Mouse (Mus musculus) large intestine, adult 2 months (tissue): ENCODE results near the gene Noxa1. TPM values are rescaled to one million over a fixed set of nuclear protein-coding genes. Genes with fewer than 3 reads are reported as not detected.

Experiments
- DNase-seq: peaks from one replicate; pipeline ENCODE4 v3.0.0-alpha.2; 2012; ENCODE audit warnings: low read depth, low spot score
- WGBS: fragments of 180-500 bp; shearing (Covaris S2); methylation state at CpG from one replicate; pipeline ENCODE4 v1.1.7; 2018; 5-methylcytosine and 5-hydroxymethylcytosine counted together
- polyA plus RNA-seq: library from polyadenylated mRNA; depleted of rRNA; stranded (reverse); fragments of >200 nt; gene quantifications from 2 replicates; pipeline ENCODE4 v1.2.3, GENCODE M21; 2012

The Noxa1 gene
- polyA plus RNA-seq, 1 experiment, result 46.9 TPM

DNA sequence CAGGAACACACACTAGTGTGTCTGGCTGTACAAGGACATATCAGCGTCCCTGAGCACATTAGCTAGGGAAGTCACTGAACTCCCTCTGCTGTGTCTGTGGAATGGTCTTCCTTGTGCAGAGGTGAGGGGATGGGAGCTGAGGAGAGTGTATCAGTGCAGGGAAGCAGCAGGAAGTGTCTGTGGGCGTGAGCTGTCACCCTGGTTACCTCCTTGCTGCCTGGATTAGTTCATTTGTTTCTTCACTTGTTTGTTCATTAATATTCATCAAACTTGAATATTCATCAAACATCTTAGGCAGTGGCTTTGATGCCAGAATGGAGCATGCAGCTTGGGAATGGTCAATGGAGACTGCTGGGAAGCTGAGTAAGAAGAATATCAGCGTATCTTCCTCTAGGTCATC is 4.8 kb upstream of the Noxa1 start:
- 89% methylated on average over 3 of the region's 3 CpGs for WGBS
- DNase-seq, result no peak

DNA sequence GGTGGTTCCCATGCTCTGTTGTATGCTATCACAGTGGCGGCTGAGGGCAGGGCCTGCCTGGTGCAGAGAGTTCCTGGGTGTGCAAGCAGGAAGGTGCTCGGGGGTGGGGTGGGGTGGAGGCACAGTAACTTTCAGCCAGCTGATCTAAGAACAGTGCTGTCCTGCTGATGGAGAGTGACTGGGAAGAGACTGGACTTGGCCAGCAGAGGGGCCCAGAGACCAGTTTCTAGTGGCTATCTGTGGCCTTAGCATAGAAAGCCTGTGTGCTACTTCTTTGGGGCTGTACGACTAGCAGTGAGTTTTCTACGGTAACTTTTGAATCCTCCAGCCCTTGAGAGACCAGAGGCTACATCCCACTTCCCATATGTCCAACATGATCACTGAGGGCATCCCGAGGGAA is 4.0 kb upstream of the Noxa1 start:
- no peak for DNase-seq

DNA sequence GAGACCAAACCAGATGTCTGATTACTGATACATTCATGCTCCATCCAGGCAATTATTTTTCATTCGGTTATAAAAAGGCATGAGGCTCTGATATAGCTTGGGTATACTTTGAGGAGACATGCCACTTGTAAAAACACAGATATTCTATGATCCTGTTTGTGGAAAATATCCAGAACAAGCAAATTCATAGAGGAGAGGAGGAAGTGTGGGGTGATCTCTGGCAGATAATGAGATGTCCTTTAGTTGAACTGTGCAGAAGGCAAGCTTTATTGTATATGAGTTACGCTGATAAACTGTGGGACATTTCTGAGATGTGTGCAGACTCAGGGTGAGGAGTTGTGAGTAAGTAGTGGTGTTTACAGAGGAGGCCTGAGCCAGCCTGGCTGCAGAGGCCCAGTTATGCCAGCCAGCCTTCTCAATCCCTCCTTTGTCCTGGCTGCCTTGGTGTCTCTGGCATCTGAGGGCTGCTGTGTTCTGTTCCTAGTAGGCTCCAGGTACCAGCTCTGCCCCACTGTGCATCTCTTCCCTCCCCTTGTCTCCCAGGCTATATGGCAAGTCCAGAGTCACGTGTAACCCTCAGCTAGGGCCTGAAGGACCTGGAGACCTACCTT is 3.2 kb upstream of the Noxa1 start:
- 49% methylated on average over 3 of the region's 3 CpGs for WGBS
- no peak for DNase-seq

More for the DNA sequence above, 4.0 kb upstream of the Noxa1 start:
- 43% methylated on average over 5 of the region's 5 CpGs for WGBS

DNA sequence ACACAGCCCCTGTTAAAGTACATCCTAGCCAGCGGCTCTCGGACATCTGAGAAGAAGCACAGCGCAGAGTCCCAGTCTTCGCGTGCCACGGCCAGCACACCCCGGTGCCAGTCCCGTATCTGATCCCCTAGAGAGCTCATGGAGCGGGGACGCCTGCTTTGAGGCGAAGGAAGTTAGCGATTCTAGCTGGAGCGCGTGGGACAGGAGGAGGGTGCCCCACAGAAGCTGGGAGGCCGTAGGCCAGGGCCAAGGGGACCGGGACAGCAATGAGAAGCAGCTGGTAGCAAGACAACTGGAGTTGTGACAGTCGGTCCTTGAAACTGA is 202 bp downstream of the Noxa1 start:
- no peak for DNase-seq
- 23% methylated on average over 17 of the region's 17 CpGs for WGBS

DNA sequence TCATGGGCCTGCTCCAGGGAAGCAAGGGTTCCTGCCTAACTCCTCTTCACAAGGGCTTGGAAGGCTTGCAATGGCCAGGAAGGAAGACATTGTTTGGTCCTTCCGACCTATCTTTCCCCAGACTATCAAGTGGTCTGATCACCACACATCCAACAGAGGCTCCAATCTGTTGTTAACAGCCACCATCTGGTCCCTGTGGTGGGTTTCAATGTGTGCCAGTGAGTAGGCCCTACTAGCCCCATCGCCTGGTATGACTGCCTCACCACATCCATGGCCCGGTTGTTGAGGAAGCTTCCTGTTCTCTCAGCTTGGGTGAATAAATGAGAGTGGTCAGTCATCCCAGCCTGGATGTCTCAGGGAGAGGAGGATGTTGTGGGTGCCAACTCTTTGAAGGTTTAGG is 6.3 kb downstream of the Noxa1 start:
- 84% methylated on average over 3 of the region's 3 CpGs for WGBS
- no peak for DNase-seq

DNA sequence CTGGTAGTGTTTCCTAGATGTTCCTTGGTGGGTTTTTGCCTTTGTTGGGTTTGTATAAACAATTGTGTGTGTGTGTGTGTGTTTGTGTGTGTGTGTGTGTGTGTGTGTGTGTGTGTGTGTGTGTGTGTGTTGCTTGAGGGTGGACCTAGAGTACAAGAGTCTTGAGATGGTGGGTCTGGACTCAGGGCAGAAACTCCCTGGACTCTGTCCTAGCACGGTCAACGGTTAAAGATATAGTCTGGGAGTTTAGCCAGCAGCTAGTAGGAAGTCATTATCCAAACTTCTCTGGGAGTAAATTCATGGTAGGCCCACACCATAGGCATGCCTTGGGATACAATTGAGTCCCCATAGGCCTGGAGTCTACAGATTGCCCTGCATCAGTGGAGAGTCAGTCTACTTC is 7.1 kb downstream of the Noxa1 start:
- no peak for DNase-seq
- 20% methylated on average over 2 of the region's 2 CpGs for WGBS

DNA sequence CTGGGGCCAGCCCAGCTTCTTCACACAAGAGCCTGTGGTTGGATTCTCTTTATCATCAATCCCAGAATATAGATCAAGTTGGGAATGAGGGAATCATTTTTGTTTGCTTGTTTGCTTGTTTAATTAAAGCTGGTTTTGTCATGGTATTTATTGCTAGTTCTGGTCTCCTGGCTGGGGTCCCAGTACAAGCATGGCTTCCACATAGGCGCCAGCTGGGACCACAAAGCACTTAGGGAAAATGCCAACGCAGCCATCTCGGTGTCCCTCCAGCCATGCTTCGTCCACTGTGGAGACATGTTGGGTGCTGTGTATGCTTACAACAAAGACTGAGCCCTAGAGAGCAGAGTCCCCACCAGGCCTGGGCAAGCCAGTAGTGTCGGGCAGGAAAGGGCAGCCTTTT is 9.4 kb downstream of the Noxa1 start:
- 78% methylated on average over 5 of the region's 5 CpGs for WGBS

DNA sequence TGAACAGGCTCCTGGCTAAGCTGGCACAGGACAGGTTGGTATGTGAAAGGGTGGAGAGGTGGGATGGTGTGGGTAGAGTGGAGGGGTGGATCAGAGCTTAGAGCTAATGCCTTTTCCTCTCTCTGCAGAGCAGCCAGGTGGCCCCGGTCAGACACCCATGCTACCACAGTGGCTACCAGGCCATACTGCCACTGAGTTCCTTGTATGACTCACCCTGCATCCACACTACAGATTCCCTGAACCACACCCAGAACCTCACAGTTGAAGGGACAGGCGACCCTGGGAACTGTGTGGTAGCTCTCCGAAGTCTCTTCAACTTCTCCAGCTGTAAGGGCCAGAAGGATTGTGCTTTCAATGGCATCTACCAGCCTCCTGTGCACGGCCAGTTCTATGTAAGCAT is 11.3 kb downstream of the Noxa1 start:
- WGBS, result 22% methylated on average over 4 of the region's 4 CpGs
- no peak for DNase-seq

More for the DNA sequence above, 9.4 kb downstream of the Noxa1 start:
- DNase-seq, result no peak

DNA sequence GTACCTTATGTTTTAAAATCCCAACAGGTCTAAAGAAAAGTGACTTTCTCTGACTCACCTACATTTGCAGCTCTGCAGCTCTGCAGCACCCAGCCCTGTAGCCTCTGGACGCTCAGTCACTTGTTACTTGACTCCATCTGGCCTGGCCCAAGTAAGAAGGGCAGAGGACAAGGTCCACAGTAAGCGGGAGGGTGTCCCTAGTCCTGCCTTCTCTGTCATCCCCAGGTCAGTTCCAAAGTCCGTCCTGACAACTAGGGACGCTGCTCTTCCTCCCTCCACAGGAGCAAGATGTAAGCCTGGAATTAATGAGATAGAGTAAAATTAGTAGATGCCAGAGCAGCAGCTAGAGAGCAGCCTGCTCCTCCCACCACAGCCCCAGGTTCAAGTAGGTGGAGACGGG is 14.9 kb downstream of the Noxa1 start, which contains the start of gene Entpd8:
Gene Entpd8, plus strand, starts transcription at position 229 of the 400 bp plus-strand sequence.
- peak; percentile 88 for DNase-seq
- WGBS, result 28% methylated on average over 5 of the region's 5 CpGs

DNA sequence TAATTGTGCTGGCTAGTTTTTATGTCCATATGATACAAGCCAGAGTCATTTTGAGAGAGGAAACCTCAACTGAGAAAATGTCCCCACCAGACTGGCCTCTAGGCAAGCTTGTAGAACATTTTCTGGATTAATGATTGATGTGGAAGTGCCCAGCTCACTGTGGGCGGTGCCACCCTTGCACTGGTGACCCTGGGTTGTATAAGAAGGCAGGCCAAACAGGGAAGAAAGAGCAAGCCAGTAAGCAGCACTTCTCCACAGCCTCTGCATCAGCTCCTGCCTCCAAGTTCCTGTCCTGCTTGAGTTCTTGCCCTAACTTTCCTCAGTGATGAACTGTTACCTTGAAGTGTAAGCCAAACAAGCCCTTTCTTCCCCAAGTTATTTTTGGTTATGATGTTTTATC is 16.0 kb downstream of the Noxa1 start:
- DNase-seq, result no peak
- 22% methylated on average over 1 of the region's 1 CpGs for WGBS

DNA sequence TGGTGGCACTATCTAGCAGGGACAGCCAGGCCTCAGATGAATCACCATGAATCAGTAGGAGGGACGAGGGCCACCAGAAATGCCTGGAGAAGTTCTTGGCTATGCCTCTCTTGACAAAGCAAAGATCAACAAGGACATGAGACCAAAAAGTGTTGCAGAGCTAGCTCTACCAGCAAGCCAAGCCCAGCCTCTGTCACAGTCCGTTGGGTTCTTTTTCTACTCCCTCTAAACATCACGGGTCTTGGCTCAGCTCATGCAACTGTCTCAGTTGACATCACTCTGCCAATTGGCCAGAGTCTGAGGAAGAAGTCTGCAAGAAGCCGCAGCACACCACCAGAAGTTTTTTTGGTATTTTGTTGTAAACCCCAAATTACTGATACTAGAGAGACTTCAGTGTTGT is 19.4 kb downstream of the Noxa1 start:
- WGBS, result 34% methylated on average over 4 of the region's 4 CpGs
- DNase-seq, result no peak

DNA sequence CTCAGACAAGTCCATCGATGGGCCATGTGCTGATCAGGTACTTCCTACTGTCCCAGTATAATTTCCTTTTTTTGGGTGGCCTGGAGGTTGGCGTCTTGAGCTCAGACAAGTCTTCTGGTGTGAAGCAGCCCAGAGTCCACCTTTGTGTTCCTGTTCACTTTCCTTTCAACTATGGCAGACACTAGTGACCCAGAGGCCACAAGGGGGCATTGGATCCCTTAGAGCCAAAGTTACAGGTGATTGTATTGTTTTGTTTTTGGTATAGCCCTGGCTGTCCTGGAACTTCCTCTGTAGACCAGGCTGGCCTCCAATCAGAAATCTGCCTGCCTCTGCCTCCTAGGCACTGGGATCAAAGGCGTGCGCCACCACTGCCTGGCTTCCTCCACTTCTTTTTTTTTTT is 22.6 kb downstream of the Noxa1 start:
- DNase-seq, result no peak
- WGBS, result 92% methylated on average over 4 of the region's 4 CpGs

DNA sequence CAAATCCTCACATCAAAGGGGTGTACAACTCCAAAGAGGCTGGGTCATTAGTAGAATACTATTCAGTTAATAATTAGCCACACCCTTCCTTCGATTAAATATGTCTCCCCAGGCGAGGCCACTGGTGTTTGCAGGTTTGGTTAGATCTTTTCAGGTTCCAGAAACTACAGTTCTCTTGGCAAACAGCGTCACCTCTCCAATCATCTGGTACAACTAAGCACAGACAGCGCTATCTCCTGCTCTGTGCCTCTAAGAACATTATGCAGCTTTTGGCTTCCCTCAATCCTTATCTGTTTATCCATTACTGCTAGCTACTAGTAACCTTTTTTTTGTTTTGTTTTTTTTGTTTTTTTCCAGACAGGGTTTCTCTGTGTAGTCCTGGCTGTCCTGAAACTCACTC is 25.4 kb downstream of the Noxa1 start:
- 82% methylated on average over 4 of the region's 4 CpGs for WGBS
- no peak for DNase-seq

DNA sequence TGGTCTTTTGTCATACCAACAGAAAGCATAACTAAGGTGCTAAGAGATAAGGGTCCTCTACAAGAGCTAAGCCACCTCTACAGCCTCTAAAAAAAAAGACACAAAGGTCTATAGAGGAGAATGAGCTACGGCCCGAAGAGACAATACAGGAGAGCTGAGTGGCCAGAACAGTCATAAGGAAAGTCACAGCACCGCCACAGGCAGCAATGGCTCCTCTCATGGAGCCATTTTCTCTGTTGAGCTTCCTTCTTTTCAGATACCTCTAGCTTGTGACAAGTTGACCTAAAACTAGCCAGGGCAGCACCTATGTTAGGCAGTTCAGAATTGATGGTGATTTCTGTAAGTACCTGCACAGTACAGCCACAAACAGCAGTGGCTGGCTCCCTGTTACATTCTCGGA is 28.4 kb downstream of the Noxa1 start:
- 84% methylated on average over 4 of the region's 4 CpGs for WGBS
- no peak for DNase-seq

DNA sequence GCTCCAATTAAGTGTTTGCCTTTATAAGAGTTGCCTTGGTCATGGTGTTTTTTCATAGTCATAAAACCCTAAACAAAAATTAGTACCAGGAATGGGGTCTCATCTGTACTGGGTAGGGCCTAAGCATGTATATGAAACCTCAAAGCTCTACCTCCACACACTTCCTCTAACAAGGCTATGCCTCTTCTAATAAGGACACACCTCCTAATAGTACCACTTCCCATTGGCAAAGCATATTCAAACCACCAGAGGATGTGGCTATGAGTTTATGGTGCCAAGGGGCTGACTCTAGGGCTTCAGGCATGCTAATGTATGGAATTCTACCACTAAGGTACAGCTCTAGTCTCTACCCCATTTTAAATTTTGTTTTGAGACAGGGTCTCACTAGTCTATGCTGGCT is 29.4 kb downstream of the Noxa1 start:
- no peak for DNase-seq

DNA sequence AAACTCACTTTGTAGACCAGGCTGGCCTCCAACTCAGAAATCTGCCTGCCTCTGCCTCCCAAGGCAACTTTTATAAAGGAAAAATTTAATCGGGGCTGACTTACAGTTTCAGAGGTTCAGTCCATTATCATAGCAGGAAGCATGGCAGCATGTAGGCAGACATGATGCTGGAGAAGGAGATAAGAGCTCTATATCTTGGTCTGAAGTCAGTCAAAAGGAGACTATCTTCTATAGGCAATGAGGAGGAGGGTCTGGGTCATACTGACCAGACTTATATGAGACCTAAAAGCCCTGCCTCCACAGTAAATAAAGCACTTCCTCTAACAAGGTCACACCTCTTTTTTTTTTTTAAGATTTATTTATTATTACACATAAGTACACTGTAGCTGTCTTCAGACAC is 30.7 kb downstream of the Noxa1 start:
- WGBS, result 89% methylated on average over 1 of the region's 1 CpGs
- DNase-seq, result no peak

DNA sequence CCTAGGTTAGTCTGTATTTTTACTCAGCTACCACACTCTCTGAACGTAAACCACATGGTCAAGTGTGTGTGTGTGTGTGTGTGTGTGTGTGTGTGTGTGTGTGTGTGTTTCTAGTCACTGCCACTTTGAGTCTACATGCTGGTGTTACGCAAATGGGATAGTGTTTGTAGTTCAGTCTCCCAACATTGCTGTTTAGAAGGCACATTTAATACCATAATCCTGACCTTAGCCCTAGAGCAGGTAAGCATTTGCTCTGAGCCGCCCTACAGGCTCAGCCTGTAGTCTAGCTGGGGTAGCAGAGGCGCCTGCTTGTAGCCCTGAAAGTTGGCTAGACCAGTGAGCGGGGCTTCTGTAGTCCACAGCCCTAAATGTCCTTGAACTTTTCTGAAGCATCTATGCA is 31.4 kb downstream of the Noxa1 start:
- 83% methylated on average over 5 of the region's 5 CpGs for WGBS
- DNase-seq, result no peak

DNA sequence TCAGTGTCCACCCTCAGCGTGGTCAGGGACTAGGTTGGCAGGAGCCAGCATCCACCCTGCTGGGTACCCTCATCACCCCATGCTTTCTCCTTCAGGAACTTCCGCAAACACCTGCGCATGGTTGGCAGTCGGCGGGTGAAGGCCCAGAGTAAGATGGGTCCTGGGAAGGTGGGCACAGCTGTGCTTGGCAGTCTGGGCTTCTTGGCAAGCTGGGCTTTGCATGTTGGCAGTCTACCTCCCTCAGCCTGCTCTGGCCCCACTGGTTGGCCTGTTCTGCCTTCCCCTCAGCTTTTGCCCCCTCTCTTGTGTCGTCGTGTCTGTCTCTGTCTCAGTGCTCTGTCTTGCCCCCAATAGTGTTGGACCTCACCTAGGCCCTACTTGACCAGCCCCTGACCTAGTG is 36.0 kb downstream of the Noxa1 start:
- DNase-seq, result no peak
- 90% methylated on average over 7 of the region's 7 CpGs for WGBS

DNA sequence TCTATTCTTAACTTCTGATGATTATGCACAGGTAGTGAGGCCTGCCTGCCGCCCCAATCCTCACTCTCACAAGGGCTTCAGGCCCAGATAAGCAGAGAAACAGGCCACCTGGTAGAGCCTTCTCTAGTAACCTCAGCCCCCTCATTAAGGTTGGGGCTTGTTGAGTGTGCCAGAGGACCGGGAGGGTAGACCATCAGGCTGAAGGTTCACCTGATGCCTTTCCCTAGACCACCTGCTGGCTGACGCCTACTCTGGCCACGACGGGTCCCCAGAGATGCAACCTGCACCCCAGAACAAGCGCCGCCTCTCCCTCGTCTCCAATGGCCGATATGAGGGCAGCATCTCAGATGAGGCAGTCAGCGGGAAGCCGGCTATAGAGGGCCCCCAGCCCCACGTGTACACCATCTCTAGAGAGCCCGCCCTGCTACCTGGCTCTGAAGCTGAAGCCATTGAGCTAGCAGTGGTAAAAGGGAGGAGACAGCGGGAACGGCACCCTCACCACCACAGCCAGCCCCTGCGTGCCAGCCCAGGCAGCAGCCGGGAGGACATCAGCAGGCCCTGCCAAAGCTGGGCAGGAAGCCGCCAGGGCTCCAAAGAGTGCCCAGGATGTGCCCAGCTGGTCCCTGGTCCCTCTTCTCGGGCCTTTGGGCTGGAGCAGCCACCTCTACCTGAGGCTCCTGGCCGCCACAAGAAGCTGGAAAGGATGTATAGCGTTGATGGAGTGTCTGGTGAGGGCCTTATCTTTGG is 39.4 kb downstream of the Noxa1 start:
- 92% methylated on average over 21 of the region's 21 CpGs for WGBS
- no peak for DNase-seq

DNA sequence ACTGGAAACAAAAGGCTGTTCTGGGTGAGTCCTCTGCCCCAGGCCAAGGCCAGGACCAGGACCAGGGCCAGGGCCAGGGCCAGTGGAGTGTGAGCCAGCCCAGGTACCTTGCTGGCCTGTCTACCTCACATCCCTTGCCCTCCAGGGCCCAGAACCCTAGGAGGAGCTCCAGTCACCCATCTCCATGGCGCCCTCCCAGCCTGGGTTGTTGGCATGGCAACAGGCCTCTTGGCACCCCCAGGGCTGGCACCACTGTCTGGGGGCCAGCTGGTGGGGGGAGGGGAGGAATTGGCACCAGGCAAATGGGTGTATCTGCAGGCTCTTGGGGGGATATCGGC is 39.9 kb downstream of the Noxa1 start:
- 48% methylated on average over 2 of the region's 2 CpGs for WGBS
- no peak for DNase-seq

DNA sequence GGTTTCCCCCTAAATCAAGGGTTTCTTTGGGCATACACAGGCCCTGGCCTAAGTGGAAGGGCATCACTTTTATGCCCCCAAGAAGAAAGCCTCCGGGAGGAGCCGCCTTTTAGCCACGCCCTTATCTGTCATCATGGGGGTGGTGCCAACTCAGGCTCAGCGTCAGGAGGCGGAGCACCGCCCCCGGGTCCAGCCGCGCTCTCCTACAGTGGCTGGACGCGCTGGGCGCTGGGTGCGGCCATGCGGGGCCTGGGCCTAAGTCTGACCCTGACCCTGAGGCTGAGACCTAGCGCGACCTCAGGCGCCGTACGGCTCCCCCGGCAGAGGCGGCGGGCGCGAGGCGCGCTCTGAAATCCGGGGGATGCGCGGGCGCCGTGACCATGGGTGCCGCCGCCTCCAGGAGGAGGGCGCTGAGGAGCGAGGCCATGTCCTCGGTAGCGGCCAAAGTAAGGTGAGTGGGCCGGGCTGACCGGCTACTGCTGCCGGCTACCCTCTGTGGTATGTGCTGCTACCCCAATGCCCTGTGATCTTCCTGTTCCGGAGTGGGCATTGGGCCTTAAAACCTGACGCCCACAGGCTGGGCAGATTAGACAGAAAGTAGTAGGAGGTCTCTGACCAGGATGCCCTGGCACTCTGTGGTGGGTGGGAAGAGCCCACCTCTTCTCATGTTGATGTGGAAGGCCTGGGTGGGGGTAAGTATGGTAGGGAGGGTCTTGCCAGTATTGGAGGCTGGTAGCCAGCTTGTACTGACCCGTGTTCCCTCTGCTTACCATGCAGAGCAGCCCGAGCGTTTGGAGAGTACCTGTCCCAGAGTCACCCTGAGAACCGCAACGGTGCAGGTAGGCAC is 40.5 kb downstream of the Noxa1 start, which contains the start of gene Nsmf:
Gene Nsmf, plus strand, starts transcription at position 135 of the 847 bp plus-strand sequence.
- WGBS, result 2% methylated on average over 47 of the region's 47 CpGs
- DNase-seq, result no peak
